Mouse (Mus musculus): Measurements from ENCODE around the gene Slain1. TPM values are rescaled to one million over a fixed set of nuclear protein-coding genes. Genes with fewer than 3 reads are reported as not detected.
A peak's percentile ranks its signal among the peaks of the same experiment; 100 is the strongest.

Slain1 gene
- polyA plus RNA-seq, 1 experiment from 2014 or later = 0.22 TPM

- Histone ChIP-seq H3K4me3 (ENCODE audit: inconsistent target) (no peak overlapping the region), H3K79me2 (ENCODE audit: inconsistent target) (no peaks in the 10 kb centered on the region), H3K36me3 (ENCODE audit: inconsistent target) (no peaks in the 10 kb centered on the region), H3K27ac (no peak overlapping the region)
- 98% methylated on average over 3 of the region's 3 CpGs for WGBS (ENCODE audit: missing documents)
Measured at GRCm38 (mm10) chr14:103695620-103696019, 45.6 kb downstream of the Slain1 start.

- no peak overlapping the region for H3K27ac ChIP-seq
- H3K4me3 ChIP-seq (ENCODE audit: inconsistent target) = no peak overlapping the region
- WGBS (ENCODE audit: missing documents) = 95% methylated on average over 7 of the region's 7 CpGs
- H3K36me3 ChIP-seq (ENCODE audit: inconsistent target) = no peaks in the 10 kb centered on the region
- H3K79me2 ChIP-seq (ENCODE audit: inconsistent target) = no peaks in the 10 kb centered on the region
Measured at GRCm38 (mm10) chr14:103697101-103697500, 47.1 kb downstream of the Slain1 start.

GRCm38 (mm10) chr14:103699308-103699707, 49.3 kb downstream of the Slain1 start:
- Histone ChIP-seq H3K79me2 (ENCODE audit: inconsistent target) (no peaks in the 10 kb centered on the region), H3K4me3 (ENCODE audit: inconsistent target) (no peak overlapping the region), H3K27ac (no peak overlapping the region), H3K36me3 (ENCODE audit: inconsistent target) (no peaks in the 10 kb centered on the region)
- 97% methylated on average over 6 of the region's 6 CpGs for WGBS (ENCODE audit: missing documents)

DNA sequence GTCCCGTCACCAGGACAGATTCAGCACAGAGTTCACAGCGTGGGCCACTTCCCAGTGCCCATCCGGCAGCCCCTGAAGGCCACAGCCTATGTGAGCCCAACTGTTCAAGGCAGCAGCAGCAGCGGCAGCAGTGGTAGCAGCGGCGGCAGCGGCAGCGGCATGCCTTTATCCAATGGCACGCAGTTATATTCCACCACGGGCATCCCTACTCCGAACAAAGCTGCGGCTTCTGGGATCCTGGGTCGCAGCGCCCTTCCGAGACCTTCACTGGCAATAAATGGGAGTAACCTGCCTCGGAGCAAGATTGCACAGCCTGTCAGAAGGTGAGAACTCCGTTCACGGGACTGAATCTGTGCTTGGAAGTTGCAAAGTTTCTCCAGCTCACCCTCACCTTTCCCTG, 52.5 kb downstream of the Slain1 start:
- Histone ChIP-seq H3K36me3 (ENCODE audit: inconsistent target) (no peaks in the 10 kb centered on the region), H3K4me3 (ENCODE audit: inconsistent target) (no peak overlapping the region), H3K79me2 (ENCODE audit: inconsistent target) (no peaks in the 10 kb centered on the region), H3K27ac (no peak overlapping the region)
- WGBS (ENCODE audit: missing documents) = 97% methylated on average over 18 of the region's 18 CpGs

DNA sequence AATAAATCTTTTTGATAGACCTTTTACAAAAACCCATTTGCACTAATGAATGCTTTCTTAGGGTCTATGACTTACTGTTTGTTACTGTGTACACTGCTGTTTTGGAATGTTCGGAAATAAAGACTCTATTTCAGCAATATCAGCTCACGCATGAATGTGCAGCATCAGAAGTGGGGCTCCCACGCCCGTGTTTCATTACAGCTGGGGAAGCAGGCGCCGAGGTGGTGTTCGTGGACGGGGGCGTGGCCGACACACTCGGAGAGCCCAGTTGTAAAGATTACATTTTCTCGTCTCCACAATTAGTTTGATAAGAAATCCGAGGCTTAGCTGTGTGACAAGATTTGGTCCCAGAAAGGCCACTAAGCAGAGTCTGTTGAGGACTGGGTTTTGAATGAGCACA, 54.7 kb downstream of the Slain1 start:
- Histone ChIP-seq H3K27ac (no peak overlapping the region), H3K36me3 (ENCODE audit: inconsistent target) (no peaks in the 10 kb centered on the region), H3K79me2 (ENCODE audit: inconsistent target) (no peaks in the 10 kb centered on the region), H3K4me3 (ENCODE audit: inconsistent target) (no peak overlapping the region)
- 93% methylated on average over 13 of the region's 13 CpGs for WGBS (ENCODE audit: missing documents)

GRCm38 (mm10) chr14:103706347-103706746, 56.3 kb downstream of the Slain1 start:
- Histone ChIP-seq H3K27ac (no peak overlapping the region), H3K79me2 (ENCODE audit: inconsistent target) (no peaks in the 10 kb centered on the region), H3K36me3 (ENCODE audit: inconsistent target) (no peaks in the 10 kb centered on the region), H3K4me3 (ENCODE audit: inconsistent target) (no peak overlapping the region)
- WGBS (ENCODE audit: missing documents) = 44% methylated on average over 6 of the region's 6 CpGs

GRCm38 (mm10) chr14:103708601-103709000, 58.6 kb downstream of the Slain1 start:
- Histone ChIP-seq H3K79me2 (ENCODE audit: inconsistent target) (no peaks in the 10 kb centered on the region), H3K27ac (no peak overlapping the region), H3K36me3 (ENCODE audit: inconsistent target) (no peaks in the 10 kb centered on the region), H3K4me3 (ENCODE audit: inconsistent target) (no peak overlapping the region)
- WGBS (ENCODE audit: missing documents) = 89% methylated on average over 2 of the region's 2 CpGs

GRCm38 (mm10) chr14:103709261-103709660, 59.2 kb downstream of the Slain1 start:
- Histone ChIP-seq H3K4me3 (ENCODE audit: inconsistent target) (no peak overlapping the region), H3K27ac (no peak overlapping the region), H3K79me2 (ENCODE audit: inconsistent target) (no peaks in the 10 kb centered on the region), H3K36me3 (ENCODE audit: inconsistent target) (no peaks in the 10 kb centered on the region)
- WGBS (ENCODE audit: missing documents) = 97% methylated on average over 11 of the region's 11 CpGs

DNA sequence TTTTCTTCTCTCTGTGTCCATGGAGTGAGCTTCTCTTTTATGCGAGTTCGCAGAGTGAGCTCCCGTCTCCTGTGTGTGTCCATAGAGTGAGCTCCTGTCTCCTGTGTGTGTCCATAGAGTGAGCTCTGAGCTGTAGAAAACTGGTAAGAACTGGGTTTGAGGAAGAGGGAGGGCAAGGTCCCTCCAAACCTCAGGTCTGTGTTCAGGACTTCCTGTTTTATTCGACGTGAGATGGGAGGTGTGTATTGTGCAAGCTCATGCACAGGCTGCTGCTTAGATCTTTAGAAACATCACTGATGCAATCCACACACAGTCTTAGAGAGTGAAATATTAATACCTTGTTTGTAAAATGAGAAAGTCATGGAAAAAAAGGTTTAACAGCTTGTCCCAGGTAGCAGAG, 63.0 kb downstream of the Slain1 start:
- no peaks in the 10 kb centered on the region for H3K79me2 ChIP-seq (ENCODE audit: inconsistent target)
- no peak overlapping the region for H3K4me3 ChIP-seq (ENCODE audit: inconsistent target)
- no peak overlapping the region for H3K27ac ChIP-seq
- no peaks in the 10 kb centered on the region for H3K36me3 ChIP-seq (ENCODE audit: inconsistent target)
- 53% methylated on average over 5 of the region's 5 CpGs for WGBS (ENCODE audit: missing documents)

DNA sequence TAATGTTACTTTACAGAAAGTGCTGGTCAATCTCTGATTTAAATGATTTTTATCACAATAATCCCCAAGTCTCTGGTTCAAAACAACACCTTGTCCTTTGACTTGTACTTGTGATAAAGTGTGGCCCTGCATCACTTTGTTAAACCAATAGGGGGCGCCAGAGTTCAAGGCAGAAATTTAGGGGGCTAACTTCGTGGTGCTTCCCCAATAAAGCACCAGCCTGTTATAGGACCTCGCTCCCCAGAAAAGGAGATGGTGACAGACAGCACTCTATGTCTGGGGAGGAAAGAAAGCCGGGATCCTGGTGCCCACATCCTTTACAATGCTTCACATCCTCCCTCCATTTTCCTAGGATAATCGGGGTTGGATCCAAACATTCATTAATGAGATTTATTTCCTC, 67.5 kb downstream of the Slain1 start:
- no peaks in the 10 kb centered on the region for H3K79me2 ChIP-seq (ENCODE audit: inconsistent target)
- H3K36me3 ChIP-seq (ENCODE audit: inconsistent target) = no peaks in the 10 kb centered on the region
- WGBS (ENCODE audit: missing documents) = 41% methylated on average over 5 of the region's 5 CpGs
- H3K4me3 ChIP-seq (ENCODE audit: inconsistent target) = no peak overlapping the region
- H3K27ac ChIP-seq = no peak overlapping the region

GRCm38 (mm10) chr14:103717979-103718378, 68.0 kb downstream of the Slain1 start:
- 80% methylated on average over 5 of the region's 5 CpGs for WGBS (ENCODE audit: missing documents)
- no peak overlapping the region for H3K27ac ChIP-seq

GRCm38 (mm10) chr14:103718393-103718792, 68.4 kb downstream of the Slain1 start:
- WGBS (ENCODE audit: missing documents) = 27% methylated on average over 5 of the region's 5 CpGs
- H3K36me3 ChIP-seq (ENCODE audit: inconsistent target) = no peaks in the 10 kb centered on the region
- H3K79me2 ChIP-seq (ENCODE audit: inconsistent target) = no peaks in the 10 kb centered on the region
- H3K4me3 ChIP-seq (ENCODE audit: inconsistent target) = no peak overlapping the region
- H3K27ac ChIP-seq = no peak overlapping the region

More at GRCm38 (mm10) chr14:103717979-103718378, 68.0 kb downstream of the Slain1 start:
- Histone ChIP-seq H3K79me2 (ENCODE audit: inconsistent target) (no peaks in the 10 kb centered on the region), H3K4me3 (ENCODE audit: inconsistent target) (no peak overlapping the region), H3K36me3 (ENCODE audit: inconsistent target) (no peaks in the 10 kb centered on the region)

- H3K4me3 ChIP-seq (ENCODE audit: inconsistent target) = peak overlapping the region; percentile 19; the same call in 1 of the 2 replicates
- 3% methylated on average over 15 of the region's 15 CpGs for WGBS (ENCODE audit: missing documents)
- no peaks in the 10 kb centered on the region for H3K79me2 ChIP-seq (ENCODE audit: inconsistent target)
- no peaks in the 10 kb centered on the region for H3K36me3 ChIP-seq (ENCODE audit: inconsistent target)
- peak overlapping the region; percentile 81 for H3K27ac ChIP-seq
Measured at GRCm38 (mm10) chr14:103718836-103719575, 69.0 kb downstream of the Slain1 start.

DNA sequence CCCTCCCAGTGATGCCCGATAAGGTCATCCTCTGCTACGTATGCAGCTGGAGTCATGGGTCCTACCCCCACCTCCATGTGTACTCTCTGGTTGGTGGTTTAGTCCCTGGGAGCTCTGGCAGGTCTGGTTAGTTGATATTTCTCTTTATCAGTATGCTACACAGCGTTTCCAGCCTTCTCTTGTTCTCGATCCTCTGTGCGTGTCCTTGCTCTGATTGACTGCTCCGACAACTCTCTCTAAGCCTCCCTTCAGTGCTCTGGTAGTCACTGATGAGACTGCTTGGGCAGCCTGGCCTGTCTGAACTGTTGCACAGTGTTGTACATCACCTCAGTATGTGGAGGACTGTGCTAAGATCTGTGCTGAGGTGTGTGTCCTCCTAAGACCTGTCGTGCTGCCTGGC, 70.1 kb downstream of the Slain1 start:
- 93% methylated on average over 7 of the region's 7 CpGs for WGBS (ENCODE audit: missing documents)
- Histone ChIP-seq H3K4me3 (ENCODE audit: inconsistent target) (no peak overlapping the region), H3K79me2 (ENCODE audit: inconsistent target) (no peaks in the 10 kb centered on the region), H3K27ac (no peak overlapping the region), H3K36me3 (ENCODE audit: inconsistent target) (no peaks in the 10 kb centered on the region)

GRCm38 (mm10) chr14:103720637-103721355, 70.8 kb downstream of the Slain1 start:
- no peaks in the 10 kb centered on the region for H3K79me2 ChIP-seq (ENCODE audit: inconsistent target)
- WGBS (ENCODE audit: missing documents) = 61% methylated on average over 12 of the region's 13 CpGs
- H3K36me3 ChIP-seq (ENCODE audit: inconsistent target) = no peaks in the 10 kb centered on the region
- H3K4me3 ChIP-seq (ENCODE audit: inconsistent target) = no peak overlapping the region
- H3K27ac ChIP-seq = no peak overlapping the region

Data from macrophage (primary cell).